Mouse (Mus musculus) induced T-regulatory cell, adult 2 months (primary cell): ENCODE data around the gene Rnaseh2a.
A peak's percentile ranks its signal among the peaks of the same experiment; 100 is the strongest.
"Not testable (repeated sequence)": the region's sequence is repeated elsewhere in the genome, so short reads cannot be mapped to it uniquely, and the experiment has no call there.

Experiments
- DNase-seq: peaks from one replicate; pipeline ENCODE4 v3.0.0-alpha.2; 2012; ENCODE audit warnings: low read depth

Rnaseh2a gene

DNA sequence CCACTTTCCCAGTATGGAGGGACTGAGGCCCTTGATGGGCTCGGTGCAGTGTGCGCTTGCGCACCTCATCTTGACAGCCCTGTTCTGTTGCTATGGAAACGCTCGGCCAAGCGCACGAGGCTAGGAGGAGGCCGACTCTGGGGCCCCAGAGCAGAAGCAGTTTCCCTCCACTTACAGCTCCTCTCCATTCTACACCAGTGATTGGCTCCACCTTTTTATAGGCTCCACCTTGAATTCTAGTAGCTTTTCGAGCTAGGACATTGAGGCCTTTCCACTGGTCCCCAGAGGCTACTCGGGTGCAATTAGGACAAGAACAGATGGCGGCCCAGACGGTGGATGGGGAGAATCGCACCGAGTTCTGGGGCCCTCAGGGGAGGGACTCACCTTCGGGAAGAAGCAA lies 34.7 kb downstream of the Rnaseh2a start:
- peak; percentile 48 for DNase-seq

- peak; percentile 10 for DNase-seq
Observed at GRCm38 (mm10) chr8:84933767-84934559, 35.6 kb downstream of the Rnaseh2a start.

DNA sequence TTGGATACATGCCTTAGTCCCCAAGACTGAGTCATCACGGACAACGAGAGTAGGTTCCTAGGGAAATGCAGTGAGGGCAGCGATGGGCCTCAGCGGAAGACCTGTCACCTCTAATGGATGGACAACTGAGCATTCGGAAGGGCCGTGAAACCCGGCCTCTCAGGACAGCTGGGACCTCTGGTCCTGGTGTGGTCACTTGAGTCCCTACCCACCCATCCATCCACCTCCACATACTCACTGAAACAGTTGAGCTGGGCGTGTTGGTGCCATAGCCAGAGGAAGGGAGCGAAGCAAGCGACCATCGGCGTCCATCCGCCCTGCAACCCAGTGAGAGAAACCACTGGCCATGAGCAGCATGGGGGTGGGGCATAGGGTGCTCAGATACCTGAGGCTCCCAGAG lies 39.0 kb downstream of the Rnaseh2a start:
- DNase-seq, result no peak

DNA sequence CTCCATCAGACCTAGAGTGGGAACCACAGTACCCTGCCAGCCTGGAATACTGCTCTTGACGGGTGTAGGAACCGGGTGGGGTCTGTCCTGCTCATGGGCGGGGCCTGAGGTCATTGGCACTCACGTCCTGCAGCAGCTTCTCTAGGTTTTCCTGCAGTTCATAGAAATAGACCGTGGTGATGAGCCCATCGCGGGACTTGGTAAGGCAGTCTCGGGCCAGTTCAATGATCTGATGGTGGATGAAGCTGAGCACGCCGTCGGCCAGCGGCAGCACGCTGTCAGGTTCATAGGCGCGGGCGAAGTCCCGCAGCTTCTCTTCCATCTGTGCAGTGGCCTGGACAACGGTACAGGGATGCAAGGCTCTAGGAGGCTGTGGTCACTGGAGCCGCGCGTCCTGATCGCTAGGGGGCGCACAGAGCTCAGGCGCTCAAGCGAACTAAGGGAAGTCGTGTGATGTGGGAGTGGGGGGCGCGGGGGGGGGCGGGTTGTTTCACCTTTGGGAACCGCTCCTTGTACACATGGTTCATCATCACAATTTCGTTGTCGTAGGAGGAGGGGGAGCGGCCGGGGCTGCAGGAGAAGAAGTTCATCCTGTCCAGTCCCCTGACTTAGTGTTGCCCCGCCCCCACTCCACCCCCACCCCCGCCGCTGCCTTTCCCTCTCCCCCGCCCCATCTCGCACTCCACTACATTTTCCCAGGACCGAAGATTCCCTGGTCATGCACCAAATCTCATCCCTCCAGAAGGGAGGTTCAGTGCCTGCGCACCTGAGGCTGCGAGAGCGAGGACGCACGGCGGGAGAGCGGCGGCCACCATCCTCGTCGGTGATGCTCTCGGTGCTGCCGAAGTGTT lies 40.9 kb downstream of the Rnaseh2a start:
- peak; percentile 81 for DNase-seq

GRCm38 (mm10) chr8:84927513-84927912 lies 42.1 kb downstream of the Rnaseh2a start:
- no peak for DNase-seq

DNA sequence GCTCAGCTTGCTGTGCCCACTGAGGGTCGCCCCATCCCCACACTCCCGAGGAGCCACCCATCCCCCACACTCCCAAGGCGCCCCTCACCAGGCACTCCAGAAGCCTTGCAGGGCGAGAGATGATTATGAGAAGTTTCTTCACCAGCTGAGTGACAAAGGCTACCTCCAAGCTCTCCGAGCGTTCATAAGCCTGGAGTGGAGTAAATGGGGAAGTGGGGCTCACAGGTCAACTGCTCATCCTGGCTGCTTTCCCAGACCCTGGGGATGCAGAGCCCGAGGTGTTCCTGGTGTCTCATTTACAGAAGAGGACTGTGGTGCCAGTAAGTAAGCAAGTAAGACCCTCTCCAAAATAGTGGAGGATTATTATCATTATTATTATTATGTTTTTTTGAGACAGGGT lies 44.0 kb downstream of the Rnaseh2a start:
- no peak for DNase-seq

GRCm38 (mm10) chr8:84921596-84921995 lies 48.0 kb downstream of the Rnaseh2a start:
- no peak for DNase-seq

DNA sequence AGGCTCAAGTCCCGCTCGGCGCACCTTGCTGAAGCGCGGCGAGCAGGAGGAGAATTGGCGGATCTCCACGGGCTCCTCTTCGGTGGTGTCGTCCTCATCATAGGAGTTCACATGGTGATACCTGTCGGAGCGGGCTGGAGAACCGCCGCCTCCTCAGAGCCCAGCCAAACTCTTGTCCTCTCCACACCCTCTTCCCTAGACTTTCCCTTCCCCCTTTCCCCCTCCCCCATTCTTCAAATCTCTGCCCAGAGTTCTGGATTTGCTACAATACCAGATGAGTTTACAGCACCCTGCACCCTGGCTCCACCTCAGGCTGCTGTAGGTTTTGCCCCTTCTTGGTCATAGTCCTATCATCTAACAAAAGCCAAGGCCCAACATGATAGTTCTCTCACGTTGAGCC lies 50.9 kb downstream of the Rnaseh2a start:
- no peak for DNase-seq

DNA sequence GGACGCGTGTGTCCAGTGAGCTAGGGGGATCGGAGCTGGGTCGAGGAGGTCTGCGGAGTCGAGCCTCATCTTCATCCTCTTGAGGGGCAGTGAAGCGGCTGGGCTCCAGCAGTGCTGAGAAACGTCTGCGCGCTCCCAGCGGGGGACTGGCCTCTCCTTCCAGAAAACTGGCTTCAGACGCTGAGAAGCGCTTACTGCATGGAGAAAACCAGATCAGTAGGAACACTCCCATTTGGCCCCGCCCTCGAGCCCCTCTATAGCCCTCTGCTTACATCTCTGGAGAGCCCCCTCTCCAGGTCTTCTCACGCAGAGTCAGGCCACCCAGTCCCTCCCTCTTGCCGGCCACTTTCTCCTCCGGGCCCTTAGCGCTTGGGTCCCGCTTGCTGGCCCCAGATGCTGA lies 51.8 kb downstream of the Rnaseh2a start:
- DNase-seq, result no peak

GRCm38 (mm10) chr8:84915269-84915668 lies 54.3 kb downstream of the Rnaseh2a start:
- DNase-seq, result no peak

- DNase-seq, result peak; percentile 87
Observed at GRCm38 (mm10) chr8:84913960-84914359, 55.6 kb downstream of the Rnaseh2a start.

GRCm38 (mm10) chr8:84913502-84913900 lies 56.1 kb downstream of the Rnaseh2a start:
- DNase-seq, result no peak

GRCm38 (mm10) chr8:84912895-84913501 lies 56.6 kb downstream of the Rnaseh2a start:
- DNase-seq, result peak; percentile 96

GRCm38 (mm10) chr8:84912391-84912790 lies 57.2 kb downstream of the Rnaseh2a start:
- no peak for DNase-seq

DNA sequence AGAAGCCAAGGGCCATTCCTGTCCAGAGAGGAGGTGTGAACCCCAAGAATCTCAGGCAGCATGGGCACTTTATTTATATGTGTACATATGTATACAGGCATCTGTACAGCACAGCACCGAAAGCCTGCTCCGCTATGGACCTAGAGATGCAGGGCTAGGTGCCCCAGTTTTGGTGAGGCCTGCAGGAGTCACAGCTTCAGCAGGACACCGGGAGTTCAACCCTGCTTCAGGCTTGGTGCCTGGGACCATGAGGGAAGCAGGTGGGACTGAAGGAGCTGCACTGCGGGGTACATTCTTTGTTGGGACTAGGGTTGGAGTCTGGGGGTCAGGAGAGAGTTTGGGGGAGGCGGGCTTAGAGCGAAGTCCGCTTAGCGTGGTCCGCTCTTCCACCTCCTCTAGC lies 57.7 kb downstream of the Rnaseh2a start:
- DNase-seq, result no peak

- no peak for DNase-seq
Observed at GRCm38 (mm10) chr8:84910551-84910950, 59.0 kb downstream of the Rnaseh2a start.

- DNase-seq, result peak; percentile 64
Observed at GRCm38 (mm10) chr8:84909949-84910348, 59.6 kb downstream of the Rnaseh2a start.

GRCm38 (mm10) chr8:84909162-84909767 lies 60.3 kb downstream of the Rnaseh2a start:
- DNase-seq, result no peak

DNA sequence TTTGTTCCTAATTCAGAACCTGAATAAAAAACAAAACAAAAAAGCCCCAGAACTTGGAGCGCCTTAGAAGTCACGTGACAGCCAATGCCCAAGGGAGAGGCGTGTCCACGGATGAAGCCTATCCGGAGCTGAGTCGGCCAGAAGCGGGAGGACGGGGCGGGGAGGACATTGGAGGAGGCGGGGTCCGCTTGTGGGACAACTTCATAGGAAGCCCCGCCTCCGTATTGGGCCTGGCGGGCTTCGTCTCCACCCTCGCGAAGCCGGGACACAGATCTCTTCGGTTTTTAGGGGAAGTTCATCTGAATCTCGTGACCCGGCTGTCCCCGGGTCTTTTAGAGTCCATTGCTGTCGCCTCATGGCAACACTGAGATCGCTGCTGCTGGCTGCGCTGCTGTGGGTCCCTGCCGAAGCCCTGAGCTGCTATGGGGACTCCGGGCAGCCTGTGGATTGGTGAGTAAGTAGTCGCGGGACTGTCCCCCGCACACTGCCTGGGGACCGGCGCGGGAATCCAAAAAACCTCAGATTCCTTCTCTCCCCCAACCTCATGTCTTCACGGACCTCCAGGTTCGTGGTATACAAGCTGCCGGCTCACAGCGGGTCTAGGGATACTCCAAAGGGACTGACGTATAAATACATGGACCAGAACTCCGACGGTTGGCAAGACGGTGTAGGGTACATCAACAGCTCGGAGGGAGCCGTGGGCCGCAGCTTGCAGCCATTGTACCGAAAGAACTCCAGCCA lies 61.0 kb downstream of the Rnaseh2a start, which contains the start of gene Dnase2a:
Gene Dnase2a, plus strand, starts transcription at position 140 of the 741 bp plus-strand sequence.
- DNase-seq, result peak; percentile 97

- not testable (repeated sequence) for DNase-seq
Observed at GRCm38 (mm10) chr8:84907979-84908378, 61.6 kb downstream of the Rnaseh2a start.

GRCm38 (mm10) chr8:84907493-84907892 lies 62.1 kb downstream of the Rnaseh2a start:
- DNase-seq, result no peak
